Mouse (Mus musculus) kidney, adult 2 months (tissue): ENCODE measurements around the gene Hcrtr1. TPM values are rescaled to one million over a fixed set of nuclear protein-coding genes. Genes with fewer than 3 reads are reported as not detected.

ENCODE experiments used
- DNase-seq: peaks from one replicate; pipeline ENCODE4 v3.0.0; 2021
- H3K27ac ChIP-seq: fragments of 200-500 bp; 2 replicates; pipeline ENCODE4 v1.5.1; 2012; ENCODE audit warnings: low read depth, low read length, control low read depth, inconsistent platforms; ENCODE audit not compliant: insufficient read depth
- H3K27me3 ChIP-seq: fragments of 200-500 bp; replicated peaks from 2 replicates; pipeline ENCODE4 v1.6.1; 2012; ENCODE audit warnings: mild to moderate bottlenecking, moderate library complexity, low read length, inconsistent platforms; ENCODE audit not compliant: control insufficient read depth, insufficient read depth
- H3K36me3 ChIP-seq: fragments of 200-500 bp; 2 replicates; pipeline ENCODE4 v1.6.1; 2012; ENCODE audit warnings: mild to moderate bottlenecking, moderate library complexity, low read length, inconsistent platforms; ENCODE audit not compliant: control insufficient read depth, insufficient read depth
- H3K4me1 ChIP-seq: fragments of 200-500 bp; 2 replicates; pipeline ENCODE4 v1.6.1; 2011; ENCODE audit warnings: low read length; ENCODE audit not compliant: control insufficient read depth, insufficient read depth
- H3K4me3 ChIP-seq: fragments of 200-500 bp; 2 replicates; pipeline ENCODE4 v1.5.1; 2011; ENCODE audit warnings: mild to moderate bottlenecking, low read depth, low read length, control low read depth; ENCODE audit not compliant: insufficient read depth
- CTCF ChIP-seq: fragments of 200-500 bp; conservative IDR thresholded peaks from 2 replicates; pipeline ENCODE4 v1.5.1; 2011; ENCODE audit warnings: low read depth, mild to moderate bottlenecking, control low read depth, low read length, moderate library complexity, mixed read lengths; ENCODE audit not compliant: insufficient read depth, insufficient read length
- POLR2A ChIP-seq: fragments of 200-500 bp; IDR thresholded peaks from one replicate; pipeline ENCODE4 v1.6.1; 2011; ENCODE audit warnings: low read depth, low read length, control low read depth
- WGBS: fragments of 180-500 bp; shearing (Covaris S2); methylation state at CpG from one replicate; pipeline ENCODE4 v1.1.7; 2018; 5-methylcytosine and 5-hydroxymethylcytosine counted together
- polyA plus RNA-seq: library from polyadenylated mRNA; depleted of rRNA; stranded (reverse); fragments of >200 nt; gene quantifications from 2 replicates; pipeline ENCODE4 v1.2.3, GENCODE M21; 2012; rRNA removed

Gene Hcrtr1
- polyA plus RNA-seq: 0.54 and 0.56 TPM in 2 replicates

- WGBS: 5% methylated on average over 15 of the region's 15 CpGs
These were observed at the start of gene Hcrtr1 for GRCm38 (mm10) chr4:130139214-130139492. Hcrtr1 (minus strand) TSS chr4:130139359.

GRCm38 (mm10) chr4:130188806-130189297, 49.7 kb upstream of the Hcrtr1 start:
- no peak overlapping the region for H3K27ac ChIP-seq
- H3K27me3 ChIP-seq: no peaks in the 10 kb centered on the region
- H3K4me1 ChIP-seq: peaks cover 3% of the 10 kb centered on the region; the same call in 1 of the 2 replicates
- no peaks in the 10 kb centered on the region for H3K36me3 ChIP-seq
- TF ChIP-seq CTCF (peak; percentile 98), POLR2A (no peak)
- DNase-seq: peak; percentile 91
- 4% methylated on average over 13 of the region's 13 CpGs for WGBS
- no peak overlapping the region for H3K4me3 ChIP-seq

More at GRCm38 (mm10) chr4:130139214-130139492, at the start of gene Hcrtr1:
- Histone ChIP-seq H3K36me3 (no peaks in the 10 kb centered on the region), H3K4me3 (no peak within 1 kb of the TSS), H3K27me3 (peaks cover 1% of the 10 kb centered on the region; the same call in 1 of the 2 replicates), H3K27ac (no peak within 1 kb of the TSS), H3K4me1 (no peaks in the 10 kb centered on the region)
- DNase-seq: no peak
- TF ChIP-seq POLR2A: no peak
- no peak for TF ChIP-seq CTCF

DNA sequence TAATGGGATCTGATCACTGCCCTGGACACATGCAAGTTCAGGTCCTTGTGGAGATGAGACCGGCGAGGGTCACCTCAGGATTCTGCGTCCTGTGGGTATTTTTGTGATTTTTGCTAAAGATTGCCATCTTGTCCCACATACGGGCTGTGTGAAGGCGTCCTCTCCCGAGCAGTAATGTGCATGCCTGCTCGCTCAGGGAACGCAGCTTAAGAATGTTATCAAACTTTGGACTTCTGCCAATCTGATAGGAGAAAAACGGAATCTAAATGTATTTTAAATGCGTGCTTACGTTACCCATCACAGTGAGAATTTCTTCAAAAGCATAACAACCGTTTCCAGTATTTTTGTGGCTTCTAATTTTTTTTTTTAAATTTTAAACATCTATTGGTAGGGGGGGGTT, 47.7 kb upstream of the Hcrtr1 start:
- Histone ChIP-seq H3K36me3 (no peaks in the 10 kb centered on the region), H3K27ac (no peak overlapping the region), H3K4me1 (no peaks in the 10 kb centered on the region), H3K27me3 (no peaks in the 10 kb centered on the region), H3K4me3 (no peak overlapping the region)
- no peak for DNase-seq
- 67% methylated on average over 12 of the region's 12 CpGs for WGBS
- no peak for TF ChIP-seq CTCF
- TF ChIP-seq POLR2A: no peak

GRCm38 (mm10) chr4:130186450-130186849, 47.3 kb upstream of the Hcrtr1 start:
- no peak overlapping the region for H3K4me3 ChIP-seq
- no peaks in the 10 kb centered on the region for H3K36me3 ChIP-seq
- TF ChIP-seq POLR2A (no peak), CTCF (no peak)
- no peak for DNase-seq
- no peaks in the 10 kb centered on the region for H3K4me1 ChIP-seq
- H3K27me3 ChIP-seq: no peaks in the 10 kb centered on the region
- H3K27ac ChIP-seq: no peak overlapping the region
- 85% methylated on average over 9 of the region's 9 CpGs for WGBS

DNA sequence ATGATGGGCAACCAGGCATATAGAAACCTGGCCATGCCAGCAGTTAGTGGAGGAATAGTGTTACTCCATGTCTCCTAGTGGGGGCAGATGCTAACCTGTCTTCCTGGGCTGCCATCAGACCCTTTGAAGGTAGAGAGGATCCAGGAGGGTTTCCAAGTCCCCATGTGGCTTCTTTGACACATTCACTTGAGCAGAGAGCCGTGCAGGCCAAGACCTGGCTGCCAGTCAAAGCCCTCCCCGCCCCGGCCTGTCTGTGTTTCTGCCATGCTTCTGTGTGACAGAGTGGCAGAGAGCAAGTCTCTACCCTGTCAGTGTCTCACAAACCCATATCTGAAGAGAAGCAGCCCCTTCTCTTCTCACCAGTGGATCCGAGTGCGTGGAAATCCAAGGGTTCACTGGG, 44.7 kb upstream of the Hcrtr1 start:
- 90% methylated on average over 5 of the region's 5 CpGs for WGBS
- H3K27ac ChIP-seq: no peak overlapping the region
- no peaks in the 10 kb centered on the region for H3K27me3 ChIP-seq
- DNase-seq: no peak
- H3K4me3 ChIP-seq: no peak overlapping the region
- TF ChIP-seq CTCF (no peak), POLR2A (no peak)
- H3K4me1 ChIP-seq: no peaks in the 10 kb centered on the region
- no peaks in the 10 kb centered on the region for H3K36me3 ChIP-seq

- no peaks in the 10 kb centered on the region for H3K36me3 ChIP-seq
- WGBS: 88% methylated on average over 13 of the region's 13 CpGs
- no peak for TF ChIP-seq POLR2A
- no peak for TF ChIP-seq CTCF
- no peaks in the 10 kb centered on the region for H3K4me1 ChIP-seq
- H3K4me3 ChIP-seq: no peak overlapping the region
- H3K27me3 ChIP-seq: no peaks in the 10 kb centered on the region
- no peak for DNase-seq
- no peak overlapping the region for H3K27ac ChIP-seq
These were observed 43.9 kb upstream of the Hcrtr1 start for GRCm38 (mm10) chr4:130183023-130183422.

DNA sequence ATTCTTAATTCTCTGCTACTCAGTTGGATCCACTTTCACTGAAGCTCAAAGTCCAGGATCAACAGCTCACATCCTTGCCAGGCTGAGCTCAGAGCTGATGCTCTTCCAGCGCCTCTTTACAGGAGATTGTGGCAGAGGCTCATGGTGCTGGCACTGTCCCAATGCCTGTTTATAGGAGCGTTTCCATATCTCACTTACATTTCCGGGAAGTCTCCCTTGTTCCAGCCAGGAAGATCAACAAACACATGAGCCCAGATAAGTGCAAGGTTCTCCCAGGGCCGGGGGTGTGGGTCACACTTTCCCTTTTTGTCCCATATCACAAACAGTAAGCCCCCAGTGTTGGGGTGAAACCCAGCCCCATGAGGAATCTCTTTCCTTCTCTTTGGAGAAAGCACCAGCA, 42.7 kb upstream of the Hcrtr1 start:
- peak; percentile 71 for DNase-seq
- Histone ChIP-seq H3K4me1 (peaks cover 8% of the 10 kb centered on the region), H3K4me3 (no peak overlapping the region), H3K27me3 (no peaks in the 10 kb centered on the region), H3K27ac (no peak overlapping the region), H3K36me3 (no peaks in the 10 kb centered on the region)
- TF ChIP-seq CTCF: no peak
- TF ChIP-seq POLR2A: no peak
- WGBS: 42% methylated on average over 4 of the region's 4 CpGs
